Mouse (Mus musculus) heart, postnatal 4 days (tissue): Measurements from ENCODE around the gene Cnnm1. TPM values are rescaled to one million over a fixed set of nuclear protein-coding genes. Genes with fewer than 3 reads are reported as not detected.
"Not testable (repeated sequence)": the region's sequence is repeated elsewhere in the genome, so short reads cannot be mapped to it uniquely, and the experiment has no call there.

Experiments
- DNase-seq: peaks from one replicate; pipeline ENCODE4 v3.0.0; 2021
- total RNA-seq, 2 experiments: library from RNA; stranded (reverse); gene quantifications; 2 replicates each; pipeline ENCODE4 v1.2.3; 2021

The Cnnm1 gene
- total RNA-seq, 2 experiments from 2014 or later = 0.10 to 0.11 TPM

DNA sequence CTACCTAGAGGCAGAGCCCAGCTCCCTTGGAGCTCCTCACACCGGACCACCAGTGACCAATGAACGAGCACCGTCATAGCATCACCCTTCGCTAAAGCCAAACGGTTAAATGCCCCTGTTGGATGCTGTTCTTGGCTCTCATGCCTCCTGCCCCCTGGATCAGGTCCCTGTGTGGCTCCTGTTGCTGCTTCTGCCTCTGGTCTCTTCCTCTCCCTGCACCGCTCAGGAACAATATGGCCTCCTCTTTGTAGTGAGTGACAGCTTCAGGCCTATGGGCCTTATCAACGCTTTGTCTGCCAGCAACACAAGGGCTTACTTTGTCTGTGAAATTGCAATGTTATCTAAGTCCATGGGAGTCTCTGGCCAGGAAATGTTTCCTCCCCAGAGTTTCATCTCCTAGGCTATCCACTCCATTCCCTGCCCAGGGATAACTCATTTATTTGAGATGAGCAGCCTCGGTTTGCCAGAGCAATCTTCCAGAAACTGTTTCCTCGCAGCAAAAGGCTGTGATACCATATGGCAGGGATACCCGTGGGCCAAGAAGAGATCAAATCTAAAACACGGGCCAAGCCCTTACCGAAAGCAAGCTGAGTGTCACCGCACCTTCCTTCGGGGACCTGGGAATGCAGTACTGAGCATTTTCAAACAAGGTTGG is 25.5 kb downstream of the Cnnm1 start:
- no peak for DNase-seq

DNA sequence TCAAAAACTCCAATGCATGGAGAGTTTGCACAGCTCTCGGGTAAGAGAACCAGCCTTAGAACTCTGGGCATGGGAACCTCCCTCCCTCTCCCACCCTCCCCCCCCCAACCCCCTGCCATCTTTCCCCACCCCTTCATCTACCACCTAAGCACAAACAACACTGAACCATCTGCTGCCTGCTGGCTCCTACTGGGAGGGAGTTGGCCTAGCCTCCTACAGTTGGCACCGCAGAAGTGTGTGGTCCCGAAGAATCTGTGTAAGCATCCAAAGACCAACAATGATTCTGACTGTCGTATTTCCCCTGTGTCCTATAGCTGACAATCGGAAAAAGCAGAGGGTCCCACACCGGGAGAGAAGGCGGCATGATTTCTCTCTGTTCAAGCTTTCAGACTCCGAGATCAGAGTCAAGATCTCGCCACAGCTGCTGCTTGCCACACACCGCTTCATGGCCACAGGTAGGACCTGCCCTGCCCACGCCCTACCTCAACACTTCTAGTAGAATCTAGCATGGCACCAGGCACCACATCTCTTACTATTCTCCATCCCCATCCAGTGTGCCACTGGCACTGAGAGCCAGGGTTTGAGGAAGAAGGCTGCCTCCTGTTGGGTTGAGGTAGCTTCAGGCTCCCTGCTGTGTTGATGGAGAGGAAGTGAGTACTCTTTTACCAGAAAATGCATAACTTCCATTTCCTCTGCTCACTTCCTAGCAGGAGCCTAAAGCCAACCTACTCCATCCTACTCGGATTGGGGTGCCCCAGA is 27.9 kb downstream of the Cnnm1 start:
- DNase-seq = no peak

DNA sequence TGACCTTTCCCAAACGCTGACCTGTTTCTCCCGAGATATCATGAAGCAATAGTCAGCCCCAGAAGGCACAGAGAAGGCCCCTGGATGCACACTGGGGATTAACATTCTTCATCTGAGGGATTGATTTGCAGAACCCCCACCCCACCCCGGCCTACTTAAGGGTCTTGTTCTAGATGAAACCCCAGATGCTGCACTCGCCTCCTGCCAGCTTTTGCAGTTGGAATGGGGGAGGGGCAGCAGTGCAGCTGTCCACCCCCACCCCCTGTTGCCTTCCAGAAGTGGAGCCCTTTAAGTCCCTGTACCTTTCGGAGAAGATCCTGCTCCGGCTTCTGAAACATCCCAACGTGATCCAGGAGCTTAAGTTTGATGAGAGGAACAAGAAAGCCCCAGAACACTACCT is 29.1 kb downstream of the Cnnm1 start:
- DNase-seq = no peak

DNA sequence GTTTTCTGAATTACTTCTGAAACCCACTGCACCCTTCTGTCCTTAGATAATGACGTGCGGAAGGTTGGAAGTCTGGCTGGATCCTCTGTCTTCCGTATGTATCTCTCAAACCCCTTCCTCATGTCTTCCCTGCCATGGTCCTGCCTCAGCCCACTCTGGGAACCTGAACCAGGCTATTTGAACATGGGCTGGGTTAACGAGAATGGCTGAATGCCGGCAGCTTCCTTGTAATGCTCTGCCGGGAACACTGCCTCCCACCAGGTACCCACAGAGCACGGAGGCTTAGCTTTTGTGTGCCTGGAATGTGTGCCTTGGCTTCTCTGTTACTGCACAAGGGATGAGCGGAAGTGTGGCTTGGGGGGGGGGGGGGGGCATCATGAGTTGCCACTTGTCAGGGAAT is 32.1 kb downstream of the Cnnm1 start:
- no peak for DNase-seq

GRCm38 (mm10) chr19:43472781-43473180 is 32.5 kb downstream of the Cnnm1 start:
- no peak for DNase-seq

- DNase-seq = no peak
Observed at GRCm38 (mm10) chr19:43475642-43476041, 35.4 kb downstream of the Cnnm1 start.

DNA sequence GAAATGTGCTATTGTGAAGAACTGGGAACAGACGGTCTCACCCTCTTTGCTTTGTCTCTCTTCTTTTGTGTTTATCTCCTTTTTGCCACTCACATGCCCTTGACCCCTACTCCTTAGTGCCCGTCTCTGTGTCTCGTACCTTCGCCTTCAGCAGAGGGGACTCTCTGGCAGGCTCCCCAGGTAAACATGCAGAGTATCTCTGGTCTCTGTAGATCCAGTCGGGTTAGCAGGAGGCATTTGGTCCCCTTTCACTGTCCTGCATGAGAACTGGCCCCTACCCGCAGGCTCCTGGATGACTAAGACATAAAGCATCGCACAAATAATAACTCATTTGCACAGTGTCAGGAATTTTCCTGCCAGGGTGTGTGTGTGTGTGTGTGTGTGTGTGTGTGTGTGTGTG is 35.8 kb downstream of the Cnnm1 start:
- DNase-seq = no peak

DNA sequence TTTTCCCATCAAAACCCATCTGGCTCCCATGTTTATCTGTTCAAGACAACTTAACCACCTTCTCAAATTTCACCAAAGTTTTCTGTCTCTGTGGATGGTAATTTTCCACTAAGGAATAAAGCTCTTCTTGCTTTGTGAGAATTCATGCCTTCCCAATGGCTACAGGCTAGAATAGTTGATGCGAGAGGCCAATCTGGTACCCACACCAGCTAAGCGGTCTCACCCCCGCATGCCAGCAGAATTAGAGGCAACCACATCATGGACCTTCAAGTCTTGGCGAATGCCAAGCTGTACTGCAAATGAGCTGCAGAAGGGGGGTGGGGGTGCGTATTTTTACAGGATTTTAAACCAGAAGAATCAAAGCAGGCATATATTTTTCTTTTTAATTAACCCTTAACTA is 37.2 kb downstream of the Cnnm1 start:
- DNase-seq = no peak

DNA sequence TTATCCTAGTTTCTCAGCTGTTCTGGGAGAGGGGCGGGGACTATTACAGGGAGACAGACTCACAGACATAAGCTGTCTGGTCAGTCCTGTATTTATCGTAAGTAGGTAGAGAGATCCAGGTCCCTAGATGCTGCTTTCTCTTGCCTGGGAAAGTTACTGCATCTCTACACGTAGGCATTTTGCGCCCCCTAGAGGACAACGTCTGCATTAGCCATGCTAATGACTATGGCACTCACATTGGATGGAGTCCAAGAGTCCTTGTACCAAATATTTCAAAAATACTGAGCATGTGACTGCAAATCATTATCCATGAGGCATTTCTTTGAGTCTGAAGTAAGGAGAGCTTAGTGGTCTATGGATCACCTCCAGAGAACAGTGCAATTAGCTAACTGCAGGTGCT is 38.7 kb downstream of the Cnnm1 start:
- DNase-seq = peak; percentile 77

GRCm38 (mm10) chr19:43479431-43479830 is 39.2 kb downstream of the Cnnm1 start:
- DNase-seq = no peak

GRCm38 (mm10) chr19:43480512-43480911 is 40.3 kb downstream of the Cnnm1 start:
- DNase-seq = no peak

- peak; percentile 54 for DNase-seq
Observed at GRCm38 (mm10) chr19:43487429-43487828, 47.2 kb downstream of the Cnnm1 start.

- not testable (repeated sequence) for DNase-seq
Observed at GRCm38 (mm10) chr19:43493316-43493715, 53.1 kb downstream of the Cnnm1 start.

DNA sequence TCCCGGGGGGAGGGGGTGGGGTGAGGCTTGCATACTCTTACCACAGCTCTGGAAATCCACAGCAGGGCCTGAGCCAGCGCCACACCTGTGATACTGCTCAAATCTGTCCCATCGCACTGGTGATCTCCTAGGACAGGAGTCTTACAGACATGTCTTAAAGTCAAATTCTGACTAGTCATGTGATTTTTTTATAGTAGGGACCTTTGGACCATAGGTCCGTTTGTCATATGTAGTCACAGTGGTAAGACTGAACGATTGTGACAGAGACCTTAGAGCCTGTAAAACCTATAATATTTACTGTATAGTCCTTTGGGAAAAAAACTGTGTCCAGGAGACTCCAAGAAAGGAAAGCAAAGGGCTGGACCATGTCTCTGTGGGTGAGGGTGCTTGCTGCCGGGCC is 53.6 kb downstream of the Cnnm1 start:
- DNase-seq = no peak

DNA sequence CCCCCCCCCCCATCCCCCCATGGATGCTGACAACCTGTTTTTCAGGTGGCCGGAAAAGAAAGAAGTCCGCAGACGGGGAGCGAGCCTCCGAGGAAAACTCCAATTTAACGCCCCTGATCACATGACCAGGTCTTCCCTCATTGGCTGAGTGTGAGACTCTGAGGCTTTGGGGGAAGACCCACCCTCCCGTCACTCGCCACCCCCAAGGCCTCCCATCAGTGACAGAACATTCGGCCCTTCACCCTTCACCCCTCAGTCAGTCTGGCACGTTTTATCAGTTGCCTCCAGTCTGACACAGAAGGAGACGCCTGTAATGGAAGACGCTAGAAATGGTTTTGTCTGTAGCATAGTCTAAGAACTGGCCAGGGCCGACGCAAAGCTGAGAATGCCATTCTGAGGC is 54.7 kb downstream of the Cnnm1 start:
- DNase-seq = no peak

DNA sequence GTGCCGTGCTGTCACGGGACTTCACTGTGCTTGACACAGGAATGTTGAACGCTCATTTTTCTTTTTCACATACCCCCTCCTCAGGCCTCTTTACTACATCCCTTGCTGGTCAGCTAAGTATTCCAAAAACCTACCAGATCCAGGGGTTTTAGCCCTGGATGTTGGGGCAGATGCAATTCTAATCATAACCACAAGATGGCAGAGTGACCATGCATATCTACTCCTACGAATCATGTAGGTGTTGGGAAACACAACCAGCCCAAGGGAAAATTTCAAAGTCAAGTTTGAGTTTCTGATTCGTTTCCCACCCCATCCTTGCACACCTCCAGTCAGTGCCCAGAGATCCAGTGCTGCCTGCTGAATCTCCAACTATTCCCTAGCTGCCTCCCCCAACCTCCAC is 55.6 kb downstream of the Cnnm1 start:
- peak; percentile 73 for DNase-seq

DNA sequence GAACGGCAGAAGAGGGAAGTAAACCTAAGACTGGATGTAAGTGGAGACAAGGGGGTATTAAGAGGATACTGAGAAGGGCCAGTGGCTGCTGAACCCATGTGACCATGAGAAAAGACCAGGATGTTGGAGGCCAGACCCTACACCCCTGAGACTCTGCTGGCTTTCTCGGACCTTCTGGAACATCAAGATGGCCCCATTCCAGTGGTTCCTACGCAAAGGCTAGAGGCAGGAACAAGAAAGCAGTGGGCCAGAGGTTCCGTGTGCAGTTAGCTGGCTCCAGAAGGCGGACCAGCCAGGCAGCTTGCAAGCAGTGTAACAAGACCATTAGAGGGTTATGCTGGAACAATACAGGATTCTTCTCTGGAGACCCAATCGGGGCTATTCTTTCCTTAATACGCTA is 57.2 kb downstream of the Cnnm1 start:
- DNase-seq = no peak

DNA sequence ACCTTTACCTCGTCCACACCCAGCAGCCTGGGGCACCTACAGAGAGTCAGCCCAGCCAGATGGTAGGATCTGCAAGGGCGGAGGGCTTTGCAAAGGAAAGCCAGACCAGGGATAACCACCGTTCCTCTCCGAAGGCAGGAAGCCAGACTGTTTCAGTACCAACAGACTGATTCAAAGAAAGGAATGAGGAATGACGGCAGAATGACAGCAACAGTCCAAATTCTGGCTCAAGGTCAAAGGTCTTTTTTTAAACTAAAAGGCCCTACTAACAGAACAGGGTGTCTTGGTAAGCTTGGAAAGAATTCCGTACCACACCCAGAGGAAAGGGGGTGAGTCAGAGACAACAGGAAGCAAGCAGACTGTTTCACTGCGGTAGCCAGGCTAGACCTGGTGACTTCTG is 58.6 kb downstream of the Cnnm1 start:
- DNase-seq = no peak

DNA sequence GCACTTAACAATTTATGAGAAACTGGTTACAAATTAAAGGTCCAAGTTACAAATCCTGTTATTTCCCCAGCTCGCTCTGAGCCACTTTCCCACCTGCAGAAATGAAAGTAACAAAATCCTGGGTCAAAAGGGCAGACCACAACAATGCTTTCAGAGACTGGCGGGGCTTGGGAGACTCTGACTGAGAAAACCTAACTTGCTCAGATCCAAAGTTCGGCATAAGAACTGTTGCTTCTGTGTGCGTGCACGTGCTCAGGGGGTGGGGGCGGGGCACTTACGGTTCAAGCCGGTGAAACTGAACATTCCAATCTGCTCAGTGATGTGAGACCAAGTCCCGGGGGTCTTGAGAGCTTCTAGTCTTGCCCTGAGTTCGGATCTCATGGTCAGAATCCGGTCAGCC is 62.4 kb downstream of the Cnnm1 start:
- DNase-seq = no peak

DNA sequence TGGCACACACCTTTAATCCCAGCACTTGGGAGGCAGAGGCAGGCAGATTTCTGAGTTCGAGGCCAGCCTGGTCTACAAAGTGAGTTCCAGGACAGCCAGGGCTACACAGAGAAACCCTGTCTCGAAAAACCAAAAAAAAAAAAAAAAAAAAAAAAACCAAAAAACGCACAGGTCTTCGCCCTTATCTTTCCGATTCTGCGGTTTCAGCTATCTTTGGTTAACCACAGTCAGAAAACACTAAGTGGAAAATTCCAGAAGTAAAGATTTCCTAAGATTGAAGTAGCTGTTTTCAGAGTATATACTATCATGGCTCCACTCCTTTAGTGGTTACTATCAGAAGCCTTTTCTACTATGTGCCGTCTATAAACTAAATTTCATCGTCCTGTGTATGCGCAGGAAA is 63.4 kb downstream of the Cnnm1 start:
- not testable (repeated sequence) for DNase-seq

DNA sequence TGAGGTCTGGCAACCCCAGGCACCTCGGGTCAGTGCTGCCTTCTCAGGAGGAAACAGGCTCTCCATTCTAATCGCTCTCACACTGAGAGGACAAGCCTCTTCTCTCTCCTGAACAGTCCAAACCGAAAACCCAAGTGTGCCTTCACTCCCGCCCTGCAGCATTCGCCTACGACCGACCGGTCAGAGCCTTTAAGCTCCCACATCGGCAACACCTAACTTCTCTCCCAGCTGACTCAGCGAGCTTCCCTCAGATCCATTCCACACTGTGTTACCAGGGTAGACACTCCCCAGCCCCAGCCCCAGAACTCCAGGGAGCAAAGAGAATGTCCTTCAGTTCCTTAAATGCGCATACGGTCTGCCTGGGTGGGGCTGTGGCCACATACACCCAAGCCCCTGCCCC is 65.2 kb downstream of the Cnnm1 start:
- DNase-seq = no peak

DNA sequence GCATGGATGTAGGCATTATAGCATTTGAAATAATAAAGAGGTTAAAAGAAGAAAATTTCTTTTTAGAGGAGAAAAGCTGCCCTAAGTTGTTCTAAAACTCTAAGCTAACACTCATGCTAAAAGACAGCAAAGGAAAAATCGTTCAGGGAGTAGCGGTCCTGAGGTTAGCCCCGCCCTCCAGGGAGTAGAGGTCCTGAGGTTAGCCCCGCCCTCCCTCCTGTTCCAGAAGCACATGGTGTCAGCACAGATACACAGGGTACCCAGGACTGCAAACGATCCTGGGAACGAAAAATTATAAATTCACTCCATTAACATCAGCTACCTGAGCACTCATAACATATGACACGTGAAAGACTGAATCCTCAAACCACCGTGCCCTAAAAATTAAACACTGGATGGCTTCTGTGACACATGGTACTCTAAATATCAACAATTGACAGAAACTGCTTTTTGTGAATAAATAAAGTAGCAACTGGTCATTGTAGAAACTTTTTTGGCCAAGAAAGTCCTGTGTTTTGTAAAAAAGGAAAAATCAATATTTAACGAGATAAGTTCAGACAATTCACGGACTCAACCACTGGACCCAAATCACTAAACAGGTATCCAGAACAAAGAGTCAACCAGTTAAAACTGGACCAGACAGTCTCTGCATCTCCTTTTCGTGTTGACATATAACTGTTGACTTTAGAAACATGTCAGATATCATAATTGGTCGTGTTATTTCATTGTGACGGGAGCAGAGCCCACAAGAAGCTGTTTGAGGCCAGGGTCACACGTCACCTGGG is 70.4 kb downstream of the Cnnm1 start:
- no peak for DNase-seq
